Mouse (Mus musculus) testis, postnatal 14 days (tissue): ENCODE measurements around the gene Nmur1.

Source experiments
- DNase-seq: peaks from one replicate; pipeline ENCODE4 v3.0.0; 2021; ENCODE audit warnings: low spot score

Nmur1 gene

GRCm38 (mm10) chr1:86440887-86441723, 15.1 kb upstream of the Nmur1 start:
- peak; percentile 48 for DNase-seq

- DNase-seq = peak; percentile 90
These were observed 14.3 kb upstream of the Nmur1 start for GRCm38 (mm10) chr1:86440171-86440886.

DNA sequence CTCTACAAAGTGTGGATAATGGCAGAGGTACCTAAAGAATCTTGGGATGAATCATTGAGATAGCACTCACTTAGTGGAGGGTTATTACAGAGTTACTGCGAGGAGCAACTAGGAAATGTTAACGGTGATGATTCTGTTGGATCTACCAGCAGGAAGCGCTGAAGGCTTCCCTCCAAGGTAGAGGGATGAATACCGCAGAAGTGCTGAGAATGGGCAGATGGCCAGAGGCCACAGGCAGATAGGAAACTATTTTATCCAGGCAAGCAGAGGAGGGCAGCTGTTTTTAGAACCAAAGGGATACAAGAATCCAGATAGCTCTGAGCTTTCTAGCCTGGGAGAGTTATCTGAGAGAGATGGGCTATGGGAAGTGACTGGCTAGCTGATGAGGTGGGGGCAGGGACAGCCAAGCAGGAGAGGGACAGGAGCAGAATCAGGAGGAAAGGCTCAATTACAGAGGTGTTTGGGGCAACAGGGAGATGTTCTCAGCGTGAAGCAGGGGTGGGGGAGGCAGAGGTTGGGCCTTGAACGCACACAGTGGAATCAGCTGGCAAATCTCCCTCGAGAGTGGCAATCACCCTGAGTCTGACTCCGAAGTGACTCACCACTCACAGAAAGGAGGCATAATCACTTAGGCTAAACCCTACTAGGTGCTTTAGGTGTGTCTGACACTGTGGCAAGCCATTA, 13.6 kb upstream of the Nmur1 start:
- peak; percentile 68 for DNase-seq

- no peak for DNase-seq
These were observed 12.5 kb upstream of the Nmur1 start for GRCm38 (mm10) chr1:86438501-86438900.

DNA sequence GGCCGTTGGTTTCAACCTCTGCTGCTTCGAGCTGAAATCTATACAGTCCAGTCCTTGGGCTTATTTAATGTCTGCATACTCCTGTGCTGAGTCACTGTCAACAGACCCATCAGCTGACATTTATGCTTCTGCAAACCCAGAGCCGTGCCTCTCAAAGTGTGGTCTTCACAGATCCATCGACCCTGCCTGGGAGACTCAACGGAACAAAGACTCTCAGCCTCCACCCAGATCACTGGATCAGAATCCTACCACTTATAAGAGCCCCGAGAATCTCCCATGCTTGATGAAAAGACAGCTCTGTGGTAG, 11.9 kb upstream of the Nmur1 start:
- no peak for DNase-seq

GRCm38 (mm10) chr1:86437219-86438013, 11.4 kb upstream of the Nmur1 start:
- no peak for DNase-seq

- DNase-seq = peak; percentile 48
These were observed 9.3 kb upstream of the Nmur1 start for GRCm38 (mm10) chr1:86435302-86435821.

DNA sequence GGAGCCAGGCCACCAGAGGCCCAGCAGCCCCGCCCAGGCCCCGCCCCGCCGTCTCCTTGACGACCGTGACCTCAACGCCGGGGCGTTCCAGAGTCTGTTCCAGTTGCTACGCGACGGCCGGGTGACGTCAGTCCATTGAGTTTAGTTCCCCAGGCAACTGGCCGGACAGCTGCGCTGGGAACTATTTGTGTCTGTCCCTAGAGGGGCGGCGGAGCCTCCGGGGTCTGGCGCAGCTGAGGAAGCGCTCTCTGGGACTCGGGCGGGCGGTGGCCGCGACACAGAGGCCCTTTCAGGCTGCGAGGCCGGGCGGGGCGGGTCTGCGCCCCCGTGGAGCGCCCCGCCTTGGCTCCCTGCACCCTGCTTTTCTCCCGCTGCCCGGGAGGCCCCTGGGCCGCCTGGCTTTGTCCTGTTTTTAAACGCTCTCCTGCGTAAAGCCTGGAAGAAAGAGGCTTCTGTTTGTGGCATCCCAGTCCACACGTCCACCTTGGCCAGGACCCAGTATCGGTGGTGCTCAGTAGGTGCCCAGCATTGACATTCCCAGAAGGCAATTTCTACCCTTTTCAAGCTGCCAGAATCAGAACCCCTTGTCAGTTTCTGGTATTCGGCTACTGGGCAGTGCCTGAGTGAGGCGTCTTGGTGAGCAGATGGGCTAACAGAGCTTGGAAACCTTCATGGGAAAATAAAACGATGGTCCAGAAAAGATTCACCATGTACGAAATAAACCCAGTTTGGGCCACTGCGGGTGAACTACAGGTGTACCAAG, 8.6 kb upstream of the Nmur1 start:
- DNase-seq = peak; percentile 97

GRCm38 (mm10) chr1:86434001-86434400, 8.0 kb upstream of the Nmur1 start:
- DNase-seq = peak; percentile 72

DNA sequence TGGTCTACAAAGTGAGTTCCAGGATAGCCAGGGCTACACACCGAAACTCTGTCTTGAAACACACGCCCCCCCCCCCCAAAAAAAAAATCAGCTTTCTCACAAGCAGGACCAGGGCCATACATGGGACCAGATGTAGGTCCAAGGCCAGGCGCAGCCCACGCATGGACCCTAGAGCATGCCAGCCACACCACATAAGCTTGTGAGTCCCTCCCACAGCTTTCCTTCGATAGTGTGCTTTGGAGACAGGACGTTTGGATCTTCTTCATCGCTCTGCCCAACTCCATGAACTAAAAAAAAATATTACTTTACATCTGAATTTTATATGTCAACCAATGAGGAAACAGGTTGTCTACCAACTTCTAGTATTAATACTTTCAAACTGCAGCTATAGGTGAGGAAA, 7.3 kb upstream of the Nmur1 start:
- no peak for DNase-seq

DNA sequence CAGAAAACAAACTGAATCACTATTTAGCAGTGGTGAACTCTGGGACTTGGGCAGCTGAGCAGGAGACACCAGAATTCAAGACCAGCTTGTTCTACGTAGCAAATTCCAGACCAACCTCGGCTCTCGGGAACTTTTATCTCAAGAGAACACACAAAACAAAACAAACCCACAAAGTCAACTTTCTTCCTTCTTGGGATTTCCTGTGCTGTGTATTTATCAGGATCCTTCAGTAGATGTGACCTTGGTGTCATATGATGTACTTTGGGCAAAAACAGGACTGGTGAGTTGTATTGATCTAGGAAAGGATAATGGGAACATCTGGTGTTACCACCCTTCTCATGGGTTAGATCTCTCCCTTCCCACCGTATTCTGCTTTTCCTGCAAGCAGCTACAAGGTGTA, 6.8 kb upstream of the Nmur1 start:
- no peak for DNase-seq

DNA sequence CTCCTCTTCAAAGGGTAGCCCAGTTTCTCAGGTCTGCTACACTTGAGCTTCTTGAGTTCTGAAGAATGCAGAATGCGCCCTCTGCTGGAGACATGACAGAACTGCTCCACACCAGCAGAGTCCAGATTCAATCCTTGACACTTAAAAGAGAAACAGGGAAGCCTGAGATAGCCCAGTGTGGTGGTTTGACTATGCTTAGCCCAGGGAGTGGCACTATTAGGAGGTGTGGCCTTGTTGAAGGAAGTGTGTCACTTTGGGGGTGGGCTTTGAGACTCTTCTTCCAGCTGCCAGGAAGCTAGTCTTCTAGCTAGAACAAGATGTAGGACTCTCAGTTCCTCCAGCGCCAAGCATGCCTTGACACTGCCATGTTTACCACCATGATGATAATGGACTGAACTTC, 4.0 kb upstream of the Nmur1 start:
- peak; percentile 64 for DNase-seq

- DNase-seq = no peak
These were observed 1.0 kb downstream of the Nmur1 start for GRCm38 (mm10) chr1:86424835-86425547.

- no peak for DNase-seq
These were observed 1.7 kb downstream of the Nmur1 start for GRCm38 (mm10) chr1:86424336-86424735.

- no peak for DNase-seq
These were observed 2.1 kb downstream of the Nmur1 start for GRCm38 (mm10) chr1:86423879-86424278.

DNA sequence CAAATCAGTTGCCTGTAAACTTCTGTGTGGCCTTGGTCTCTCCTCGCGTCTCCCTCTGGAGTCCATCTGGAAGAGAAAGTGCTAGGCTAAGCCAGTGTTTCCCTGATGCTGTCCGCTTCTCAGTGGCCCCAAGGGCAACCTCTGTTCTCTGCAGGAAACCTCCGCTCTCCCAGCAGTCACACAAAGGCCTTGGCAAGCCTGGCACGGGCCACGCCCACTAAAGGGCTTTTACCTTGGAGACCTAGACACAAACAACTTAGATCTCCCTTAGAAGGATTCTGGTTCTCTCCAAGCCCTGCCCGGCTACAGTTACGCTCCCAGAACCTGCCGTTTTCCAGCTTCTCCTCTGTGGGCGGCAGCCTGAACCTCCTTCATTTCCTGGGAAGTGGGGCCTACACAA, 5.0 kb downstream of the Nmur1 start:
- peak; percentile 35 for DNase-seq

DNA sequence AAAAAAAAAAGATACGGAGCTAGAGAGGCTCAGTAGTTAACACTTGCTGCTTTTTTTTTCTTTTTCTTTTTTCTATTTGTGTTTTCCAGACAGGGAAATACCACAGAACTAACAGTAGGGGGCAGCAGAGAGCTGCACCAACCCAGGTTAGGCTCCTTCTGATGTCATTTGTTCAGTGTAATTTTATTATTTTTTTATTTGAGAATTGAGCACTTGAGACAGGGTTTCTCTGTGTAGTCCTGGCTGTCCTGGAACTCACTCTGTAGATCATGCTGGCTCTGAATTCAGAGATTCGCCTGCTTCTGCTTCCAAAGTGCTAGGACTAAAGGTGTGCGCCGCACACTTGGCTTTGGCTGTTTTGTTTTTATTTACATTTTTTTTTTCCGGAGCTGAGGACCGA, 9.7 kb downstream of the Nmur1 start:
- DNase-seq = no peak

DNA sequence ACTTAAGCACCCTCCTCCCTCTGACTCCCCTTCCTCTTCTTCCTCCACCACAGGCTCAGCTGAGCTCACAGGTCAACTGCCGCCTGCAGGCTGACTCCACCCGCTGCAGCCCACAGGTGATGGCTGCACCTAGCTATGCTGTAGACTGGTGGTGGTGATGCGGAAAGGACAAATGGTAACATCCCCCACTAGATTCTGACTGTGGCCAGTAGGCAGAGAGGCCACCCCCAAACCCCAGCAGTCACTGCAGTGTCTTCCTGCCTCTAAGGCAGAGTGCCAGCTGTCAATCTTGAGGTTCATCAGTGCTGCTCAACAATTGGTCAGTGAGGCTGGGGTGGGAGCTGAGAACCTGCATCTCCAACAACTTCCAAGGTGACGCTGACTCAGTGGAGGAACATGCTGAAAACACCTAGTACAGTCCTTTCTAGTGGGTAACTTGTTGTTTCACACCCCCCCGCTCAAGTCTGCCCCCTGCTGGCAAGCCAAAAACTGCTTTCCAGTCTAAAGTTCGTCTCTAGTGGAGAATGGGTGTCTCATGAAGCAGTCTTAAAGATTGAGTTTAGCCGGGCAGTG, 10.3 kb downstream of the Nmur1 start:
- DNase-seq = no peak

- DNase-seq = no peak
These were observed 10.9 kb downstream of the Nmur1 start for GRCm38 (mm10) chr1:86415144-86415543.

DNA sequence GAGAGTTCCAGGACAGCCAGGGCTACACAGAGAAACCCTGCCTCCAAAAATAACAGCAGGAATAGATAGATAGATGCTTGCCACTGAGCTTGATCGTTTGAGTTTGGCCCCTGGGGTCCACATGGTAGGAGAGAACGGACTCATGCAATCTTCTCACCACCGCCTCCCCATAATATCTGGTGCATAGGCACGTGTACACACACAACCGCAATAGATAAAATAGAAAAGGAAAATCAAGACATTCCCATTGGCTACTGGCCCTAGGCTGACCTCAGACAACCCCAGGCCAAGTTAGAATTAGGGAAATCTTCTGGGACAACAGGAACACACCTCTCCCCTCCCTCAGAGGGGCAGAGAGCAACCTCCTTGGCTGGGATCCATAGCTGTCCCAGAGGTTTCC, 11.3 kb downstream of the Nmur1 start:
- no peak for DNase-seq
